In genomic region chr10:93347918-93348505, GRCm38 (mm10) we compare ENCODE assay signal across 15 mouse cellular contexts. TPM values are rescaled to one million over a fixed set of nuclear protein-coding genes. Genes with fewer than 3 reads are reported as not detected.
DNase-seq lines count a peak whose midpoint lies in the region; ATAC-seq and TF ChIP-seq lines count a peak whose summit lies in the region.
"Had no signal": no experiment of that assay in that cellular context is flagged by ENCODE, and none has a peak within 500 bp of the region (broad histone marks: within the 10 kb centered on the region; RNA-seq: fewer than 3 reads in every experiment).

No protein-coding gene starts in this region.

- DNase-seq in heart, postnatal 36 days: no peak
- no peak for DNase-seq in limb, embryonic 10.5 days (ENCODE audit: low spot score)
- no peak for DNase-seq in embryonic facial prominence, embryonic 14.5 days (ENCODE audit: low spot score)
- DNase-seq in hindbrain, postnatal 0 days (ENCODE audit: low spot score): no peak
- DNase-seq: adrenal gland, postnatal 10 days; lung, postnatal 36 days; right cerebral cortex, adult 18-20 months had no signal

- intact Hi-C loops in heart, postnatal 36 days (cut with DNase I): no loop called here

- peak overlapping the region; percentile 42; the same call in 1 of the 2 replicates for H3K27ac ChIP-seq in heart, embryonic 15.5 days
- H3K27ac ChIP-seq in limb, embryonic 12.5 days: peak overlapping the region; percentile 64
- H3K27ac ChIP-seq in limb, embryonic 10.5 days: no peak overlapping the region; the same call in 1 of the 2 replicates
- H3K27ac ChIP-seq in embryonic facial prominence, embryonic 14.5 days (replicated peaks; ENCODE audit: low read depth, low read length): peak overlapping the region; percentile 46; the same call in 1 of the 2 replicates
- H3K27ac ChIP-seq in hindbrain, postnatal 0 days: no peak overlapping the region
- H3K27ac ChIP-seq: forebrain, embryonic 15.5 days had no signal

- H3K9ac ChIP-seq in heart, embryonic 15.5 days: no peak overlapping the region
- H3K9ac ChIP-seq in limb, embryonic 12.5 days (replicated peaks): no peak overlapping the region
- H3K9ac ChIP-seq in embryonic facial prominence, embryonic 14.5 days (ENCODE audit: low read depth, low read length): 0 out of 2 replicates have a peak overlapping the region, but pooled peaks have one; percentile 31
- no peak overlapping the region for H3K9ac ChIP-seq in hindbrain, postnatal 0 days (replicated peaks; ENCODE audit: low read length)
- H3K9ac ChIP-seq: forebrain, embryonic 15.5 days had no signal

- 53% methylated on average over 14 of the region's 14 CpGs for WGBS in heart, embryonic 15.5 days
- WGBS in limb, embryonic 12.5 days: 76% methylated on average over 14 of the region's 14 CpGs
- WGBS in limb, embryonic 10.5 days: 89% methylated on average over 14 of the region's 14 CpGs
- WGBS in embryonic facial prominence, embryonic 14.5 days: 50% methylated on average over 14 of the region's 14 CpGs
- WGBS in hindbrain, postnatal 0 days: 42% methylated on average over 14 of the region's 14 CpGs

- H3K9me3 ChIP-seq in heart, embryonic 15.5 days (replicated peaks): no peaks in the 10 kb centered on the region
- no peaks in the 10 kb centered on the region for H3K9me3 ChIP-seq in limb, embryonic 12.5 days
- H3K9me3 ChIP-seq in limb, embryonic 10.5 days (replicated peaks): no peaks in the 10 kb centered on the region
- no peaks in the 10 kb centered on the region for H3K9me3 ChIP-seq in embryonic facial prominence, embryonic 14.5 days (ENCODE audit: control insufficient read depth, low read length)
- H3K9me3 ChIP-seq in hindbrain, postnatal 0 days (ENCODE audit: low read length): no peaks in the 10 kb centered on the region
- H3K9me3 ChIP-seq: forebrain, embryonic 15.5 days had no signal

- peaks cover 13% of the 10 kb centered on the region for H3K4me1 ChIP-seq in heart, embryonic 15.5 days (replicated peaks)
- H3K4me1 ChIP-seq in limb, embryonic 12.5 days (replicated peaks): peaks cover 10% of the 10 kb centered on the region
- 0 out of 2 replicates have a peak, but pooled peaks cover 8% of the 10 kb centered on the region for H3K4me1 ChIP-seq in limb, embryonic 10.5 days
- H3K4me1 ChIP-seq in embryonic facial prominence, embryonic 14.5 days (ENCODE audit: control insufficient read depth, insufficient read depth, low read length): peaks cover 6% of the 10 kb centered on the region
- peaks cover 7% of the 10 kb centered on the region; the same call in 1 of the 2 replicates for H3K4me1 ChIP-seq in hindbrain, postnatal 0 days (ENCODE audit: insufficient read depth, low read length)

- H3K4me2 ChIP-seq in heart, embryonic 15.5 days: peak overlapping the region; percentile 37
- H3K4me2 ChIP-seq in limb, embryonic 12.5 days: no peak overlapping the region; the same call in 1 of the 2 replicates
- peak overlapping the region; percentile 31 for H3K4me2 ChIP-seq in embryonic facial prominence, embryonic 14.5 days (ENCODE audit: low read depth, low read length)
- H3K4me2 ChIP-seq in hindbrain, postnatal 0 days (ENCODE audit: low read depth, low read length): peak overlapping the region; percentile 34
- H3K4me2 ChIP-seq: forebrain, embryonic 15.5 days; liver, embryonic 11.5 days; midbrain, embryonic 11.5 days had no signal

- no peak for ATAC-seq in heart, embryonic 15.5 days (replicated peaks; ENCODE audit: insufficient number of reproducible peaks, insufficient read depth, low FRiP score, low read depth)
- ATAC-seq in limb, embryonic 12.5 days (ENCODE audit: insufficient number of reproducible peaks, insufficient read depth, low FRiP score, low TSS enrichment, low read depth): no peak
- peak; percentile 37; the same call in 1 of the 2 replicates for ATAC-seq in embryonic facial prominence, embryonic 14.5 days (ENCODE audit: low read depth)
- ATAC-seq in hindbrain, postnatal 0 days: no peak
- ATAC-seq in monocyte, adult 5-6 weeks (replicated peaks; ENCODE audit: insufficient number of reproducible peaks, low FRiP score, low TSS enrichment, poor library complexity, severe bottlenecking): no peak
- ATAC-seq: CD4-positive, CD25-positive, alpha-beta regulatory T cell, adult 4 months; forebrain, embryonic 15.5 days had no signal

- H3K36me3 ChIP-seq in heart, embryonic 15.5 days: no peaks in the 10 kb centered on the region
- no peaks in the 10 kb centered on the region for H3K36me3 ChIP-seq in limb, embryonic 12.5 days
- no peaks in the 10 kb centered on the region for H3K36me3 ChIP-seq in limb, embryonic 10.5 days
- no peaks in the 10 kb centered on the region for H3K36me3 ChIP-seq in embryonic facial prominence, embryonic 14.5 days (ENCODE audit: control insufficient read depth, insufficient read depth, low read length)
- H3K36me3 ChIP-seq in hindbrain, postnatal 0 days (ENCODE audit: insufficient read depth, low read length): no peaks in the 10 kb centered on the region
- H3K36me3 ChIP-seq: forebrain, embryonic 15.5 days had no signal

- no peaks in the 10 kb centered on the region for H3K27me3 ChIP-seq in heart, embryonic 15.5 days
- no peaks in the 10 kb centered on the region for H3K27me3 ChIP-seq in limb, embryonic 12.5 days
- no peaks in the 10 kb centered on the region for H3K27me3 ChIP-seq in limb, embryonic 10.5 days (ENCODE audit: low read depth, poor library complexity, severe bottlenecking)
- no peaks in the 10 kb centered on the region for H3K27me3 ChIP-seq in embryonic facial prominence, embryonic 14.5 days (replicated peaks; ENCODE audit: control insufficient read depth, insufficient read depth, low read length)
- no peaks in the 10 kb centered on the region for H3K27me3 ChIP-seq in hindbrain, postnatal 0 days (ENCODE audit: insufficient read depth, low read length)
- H3K27me3 ChIP-seq: forebrain, embryonic 15.5 days had no signal

- H3K4me3 ChIP-seq in heart, embryonic 15.5 days: peak overlapping the region; percentile 13; the same call in 1 of the 2 replicates
- no peak overlapping the region for H3K4me3 ChIP-seq in limb, embryonic 12.5 days (replicated peaks)
- H3K4me3 ChIP-seq in limb, embryonic 10.5 days: no peak overlapping the region
- no peak overlapping the region for H3K4me3 ChIP-seq in embryonic facial prominence, embryonic 14.5 days (ENCODE audit: low read depth, low read length)
- H3K4me3 ChIP-seq in hindbrain, postnatal 0 days (ENCODE audit: low read length): no peak overlapping the region
- H3K4me3 ChIP-seq: erythroblast, embryonic 14.5 days; forebrain, embryonic 15.5 days had no signal

- no peak for TF ChIP-seq CTCF in hindbrain, postnatal 0 days (IDR thresholded peaks at IDR 0.05; ENCODE audit: low read depth)

RNA-seq across cellular contexts. Expression of gene Elk3, which starts 37.1 kb away (rescaled TPM):
- polyA plus RNA-seq in heart, embryonic 15.5 days (2015; fragmentation: Nextera tagmentation; extraction: Ambion mirVana): 31.7 and 33.5 TPM in 2 replicates
- total RNA-seq in heart, postnatal 36 days (2021): 10 to 100 TPM; 42.0 to 53.5 TPM
- 47.2 and 47.8 TPM in 2 replicates for polyA plus RNA-seq in limb, embryonic 12.5 days (2016; fragmentation: Nextera tagmentation; extraction: Ambion mirVana)
- 34.0 and 36.0 TPM in 2 replicates for polyA plus RNA-seq in limb, embryonic 10.5 days (2016; fragmentation: Nextera tagmentation; extraction: Ambion mirVana)
- polyA plus RNA-seq in embryonic facial prominence, embryonic 14.5 days (2014; fragmentation: Nextera tagmentation; extraction: Ambion mirVana): 34.4 and 39.4 TPM in 2 replicates
- 7.6 and 9.5 TPM in 2 replicates for total RNA-seq in hindbrain, postnatal 0 days (2014; rRNA removed)
- 6.2 and 7.1 TPM in 2 replicates for polyA plus RNA-seq in hindbrain, postnatal 0 days (2015; fragmentation: Nextera tagmentation; extraction: Ambion mirVana)
- 46.4 to 62.2 TPM (median 61.7 TPM) in 3 replicates for total RNA-seq in monocyte, adult 5-6 weeks (2017)

Comparison
In these comparisons a context has a peak if more than half of its experiments do, and no peak if none do; other contexts are left out.
1. H3K27ac ChIP-seq: peak in heart, embryonic 15.5 days (single experiment), limb, embryonic 12.5 days (single experiment) and embryonic facial prominence, embryonic 14.5 days (single experiment); none in limb, embryonic 10.5 days (single experiment) and hindbrain, postnatal 0 days (single experiment).